Mouse (Mus musculus) frontal cortex, adult (tissue): ENCODE measurements at regions not wholly inside any gene's neighbourhood (a gene's known extent, or its start where the extent isn't known, plus 50 kb on each side); places are given as distances from the start of the nearest gene placed in this dataset.

Experiments
- ATAC-seq: cut with Nextera tagmentation; 2 replicates; pipeline ENCODE4 v1.9.2; 2017; ENCODE audit warnings: mild to moderate bottlenecking, moderate library complexity, mixed read lengths; ENCODE audit not compliant: low TSS enrichment

DNA sequence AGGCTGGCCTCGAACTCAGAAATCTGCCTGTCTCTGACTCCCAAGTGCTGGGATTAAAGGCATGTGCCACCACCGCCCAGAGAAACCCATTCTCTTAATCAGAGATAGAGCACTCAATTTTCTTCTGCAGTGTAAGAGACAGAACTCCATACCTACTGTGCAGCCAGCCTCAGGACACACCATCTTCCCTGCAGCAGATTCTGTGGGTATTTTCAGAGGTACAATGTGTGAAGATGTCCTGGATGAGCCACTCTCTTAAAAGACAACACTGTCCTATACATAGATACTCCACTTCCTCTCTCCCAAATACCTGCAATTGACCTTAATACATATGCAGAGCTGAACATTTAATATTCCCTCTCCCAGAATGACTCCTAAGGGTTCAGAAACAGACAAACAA is 111.5 kb downstream of the Nr1d2 start:
- peak; percentile 93 for ATAC-seq

DNA sequence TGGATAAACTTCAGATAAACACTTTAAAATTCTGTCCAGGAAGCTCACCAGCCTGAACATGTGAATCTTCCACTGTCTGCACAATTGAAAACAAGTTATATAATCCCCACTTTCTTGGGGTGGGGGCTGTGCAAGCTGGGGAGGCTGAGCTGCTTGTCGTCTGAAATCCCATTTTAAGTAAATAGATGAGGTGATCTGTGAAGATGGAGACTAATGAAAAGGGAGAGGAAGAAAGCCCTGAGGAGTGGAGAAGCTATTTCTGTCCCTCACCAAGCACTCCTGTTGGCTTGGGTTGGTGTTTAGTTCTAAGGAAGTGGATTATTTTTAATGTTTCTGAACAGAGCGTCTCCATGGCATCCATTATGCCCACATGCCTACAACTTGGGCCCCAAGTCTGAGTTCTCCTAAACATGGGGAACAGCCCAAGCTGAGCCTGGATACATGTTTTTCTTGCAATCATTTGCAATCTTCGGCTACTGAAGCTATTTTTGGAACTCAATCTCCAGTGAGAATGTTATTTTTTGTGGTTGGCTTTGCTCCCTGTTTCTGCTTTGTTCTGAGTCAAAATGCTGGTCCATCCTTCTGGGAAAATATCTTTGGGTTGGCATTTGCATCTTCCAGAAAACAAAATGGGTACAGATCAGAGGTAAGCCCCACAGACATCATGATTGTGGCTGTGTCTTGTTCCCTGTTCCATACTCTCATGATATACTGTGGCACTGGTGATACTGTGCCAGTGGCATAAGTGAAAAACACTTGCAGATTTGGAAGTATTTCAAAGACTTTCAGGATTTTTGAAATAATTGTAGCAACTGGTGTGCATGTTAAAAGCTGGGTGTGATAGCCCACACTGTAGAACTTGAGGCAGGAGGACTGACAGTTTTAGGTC is 131.8 kb downstream of the Nr1d2 start:
- peak; percentile 96 for ATAC-seq

DNA sequence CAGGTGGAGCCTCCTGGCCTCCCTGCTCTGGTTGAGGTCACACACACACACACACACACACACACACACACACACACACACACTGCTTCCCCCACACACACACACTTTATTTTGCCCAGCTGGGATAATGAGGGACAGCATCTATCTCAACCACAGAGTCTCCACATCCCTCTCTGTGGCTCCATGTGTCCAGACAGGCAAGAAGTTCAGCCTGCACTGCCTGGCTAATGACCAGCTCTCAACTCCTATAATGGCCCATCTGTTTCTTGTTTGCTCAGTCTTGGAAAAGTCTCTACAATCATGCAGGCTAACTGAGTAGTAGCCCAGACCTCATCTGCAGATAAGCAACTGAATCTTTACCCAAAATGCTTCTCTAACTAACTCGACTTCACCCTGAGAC is 133.3 kb downstream of the Nr1d2 start:
- no peak for ATAC-seq

DNA sequence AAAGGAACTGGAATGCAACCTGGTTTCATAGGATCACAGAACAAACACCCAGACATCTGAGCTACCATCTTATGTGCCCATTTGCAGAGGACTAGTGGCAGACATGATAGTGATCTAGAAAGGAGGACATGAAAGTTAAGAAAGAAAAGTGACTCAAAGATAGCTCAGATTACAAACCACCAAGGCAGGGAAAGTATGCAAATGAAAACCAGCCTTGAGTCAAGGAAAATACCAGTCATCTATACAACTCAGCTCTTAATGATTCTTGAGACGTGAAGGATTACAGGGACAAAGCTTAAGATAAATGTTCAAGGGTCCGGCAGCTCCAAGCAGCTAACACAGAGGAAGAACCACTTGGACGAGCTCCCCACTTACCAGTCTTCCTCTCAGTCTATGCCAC is 138.7 kb downstream of the Nr1d2 start:
- no peak for ATAC-seq
